Mouse (Mus musculus): ENCODE results near the gene Lcp1.

Gene Lcp1

DNA sequence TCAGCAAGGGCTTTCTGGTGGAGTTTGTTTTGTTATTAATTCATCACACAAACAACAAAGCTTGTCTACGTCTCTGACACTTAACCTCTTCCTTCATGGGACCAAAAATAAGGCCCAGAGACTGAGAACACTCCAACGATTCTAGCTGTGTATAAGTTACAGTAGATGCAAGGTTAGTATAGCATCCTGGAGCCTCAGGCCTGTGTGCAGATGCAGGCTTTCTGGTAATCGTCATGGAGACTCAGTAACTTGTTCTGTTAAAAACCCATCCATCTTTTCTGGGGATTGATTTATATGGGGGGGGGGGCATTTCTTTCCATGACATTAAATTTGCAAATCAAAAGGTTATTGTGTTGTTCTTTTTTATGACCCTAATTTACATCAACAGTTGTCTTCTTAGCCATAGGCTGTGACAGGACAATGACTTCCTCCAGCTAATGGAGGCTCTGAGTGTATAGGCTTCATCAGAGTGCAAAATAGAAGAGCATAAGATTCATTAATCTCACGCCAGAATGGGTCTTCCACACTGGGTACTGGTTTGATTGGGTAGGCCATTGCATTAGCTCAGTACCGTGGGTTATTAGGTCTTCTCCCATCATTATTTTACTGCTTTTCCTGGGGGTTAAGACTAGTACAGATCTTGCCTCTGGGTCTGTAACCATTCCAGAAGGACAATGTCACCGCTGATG lies 74.6 kb downstream of the Lcp1 start:
- DNase-seq (ENCODE audit: low read depth, low spot score) = no peak

DNA sequence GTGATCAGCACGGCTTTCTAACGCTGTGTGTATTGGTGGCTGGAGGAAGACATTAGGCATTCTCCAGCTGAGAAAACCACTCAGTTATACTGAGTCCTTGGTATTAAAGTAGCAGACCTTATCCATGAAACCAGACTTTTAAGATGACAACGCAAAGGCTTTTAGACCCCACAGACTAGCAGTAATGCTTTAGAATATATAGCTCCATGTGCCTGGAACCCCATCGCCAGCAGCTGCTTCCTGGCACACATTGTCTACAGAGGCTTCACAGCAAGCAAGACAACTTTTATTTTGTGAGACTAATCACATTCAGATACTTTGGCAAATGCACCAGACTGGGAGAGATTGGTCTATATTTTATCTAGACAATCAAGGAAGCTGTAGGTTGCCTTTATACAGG lies 75.4 kb downstream of the Lcp1 start:
- DNase-seq (ENCODE audit: low read depth, low spot score) = no peak

DNA sequence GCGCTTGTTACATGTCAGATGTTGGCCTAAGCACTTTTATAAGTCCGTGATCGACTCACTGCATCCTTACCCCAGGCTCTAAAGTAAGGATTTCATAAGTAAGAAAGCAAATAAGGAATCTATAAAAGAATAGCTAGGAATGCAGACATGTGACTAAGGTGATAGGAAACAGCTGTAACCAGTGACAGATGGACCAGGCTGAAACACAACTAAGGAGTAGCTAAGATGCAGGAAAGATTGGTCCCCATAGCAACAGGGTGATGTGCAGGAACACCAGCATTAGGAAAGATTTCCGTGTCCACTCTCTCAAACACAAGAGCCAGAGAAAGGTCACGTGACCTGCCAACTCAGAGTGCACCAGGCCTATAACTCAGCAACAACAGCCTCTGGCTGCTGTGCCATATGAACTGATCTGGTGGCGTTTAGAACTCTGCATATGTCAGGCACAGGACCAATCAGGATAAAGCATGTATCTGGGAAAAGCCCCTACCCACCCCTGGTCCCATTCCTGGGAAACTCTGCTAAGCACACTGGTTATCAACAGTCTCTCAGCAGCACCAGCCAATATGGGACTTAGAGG lies 77.8 kb downstream of the Lcp1 start:
- no peak for DNase-seq (ENCODE audit: low read depth, low spot score)

DNA sequence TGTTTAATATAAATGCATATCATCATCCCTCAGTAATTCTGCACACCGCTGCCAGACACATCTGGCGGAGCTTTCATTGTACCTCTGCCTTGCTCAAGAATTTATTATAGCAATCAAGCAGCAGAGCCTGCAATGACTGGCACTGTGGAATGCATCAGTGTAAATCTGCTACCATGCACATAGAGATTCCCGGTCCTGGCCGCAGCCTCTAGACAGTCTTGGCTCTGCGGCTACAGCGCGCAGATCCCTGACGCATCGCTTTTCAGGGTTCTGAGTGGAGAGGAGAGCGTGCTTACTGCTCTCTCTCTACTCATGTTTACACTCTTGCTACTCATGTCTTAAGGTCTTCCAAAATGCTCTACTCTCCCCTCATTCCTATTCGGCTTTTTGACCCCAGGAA lies 82.9 kb downstream of the Lcp1 start:
- DNase-seq (ENCODE audit: low read depth, low spot score) = no peak

DNA sequence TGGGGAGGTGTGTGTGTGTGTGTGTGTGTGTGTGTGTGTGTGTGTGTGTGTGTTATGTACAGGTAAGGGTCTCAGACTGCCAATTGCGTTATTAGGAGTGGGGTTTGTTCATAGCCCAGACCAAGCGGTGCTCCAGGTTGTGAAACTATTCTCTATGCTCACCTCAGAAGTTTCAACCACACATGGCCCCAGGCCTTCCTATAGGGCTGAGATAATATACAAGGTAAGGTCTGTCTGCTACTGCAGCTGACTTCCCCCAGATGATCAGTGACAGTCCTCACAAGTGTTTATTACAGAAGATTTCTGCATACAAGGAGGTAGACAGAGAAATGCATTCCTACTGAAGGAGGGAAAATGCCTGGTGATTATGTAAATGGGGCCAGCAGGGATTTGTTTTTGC lies 87.9 kb downstream of the Lcp1 start:
- DNase-seq (ENCODE audit: low read depth, low spot score) = no peak

DNA sequence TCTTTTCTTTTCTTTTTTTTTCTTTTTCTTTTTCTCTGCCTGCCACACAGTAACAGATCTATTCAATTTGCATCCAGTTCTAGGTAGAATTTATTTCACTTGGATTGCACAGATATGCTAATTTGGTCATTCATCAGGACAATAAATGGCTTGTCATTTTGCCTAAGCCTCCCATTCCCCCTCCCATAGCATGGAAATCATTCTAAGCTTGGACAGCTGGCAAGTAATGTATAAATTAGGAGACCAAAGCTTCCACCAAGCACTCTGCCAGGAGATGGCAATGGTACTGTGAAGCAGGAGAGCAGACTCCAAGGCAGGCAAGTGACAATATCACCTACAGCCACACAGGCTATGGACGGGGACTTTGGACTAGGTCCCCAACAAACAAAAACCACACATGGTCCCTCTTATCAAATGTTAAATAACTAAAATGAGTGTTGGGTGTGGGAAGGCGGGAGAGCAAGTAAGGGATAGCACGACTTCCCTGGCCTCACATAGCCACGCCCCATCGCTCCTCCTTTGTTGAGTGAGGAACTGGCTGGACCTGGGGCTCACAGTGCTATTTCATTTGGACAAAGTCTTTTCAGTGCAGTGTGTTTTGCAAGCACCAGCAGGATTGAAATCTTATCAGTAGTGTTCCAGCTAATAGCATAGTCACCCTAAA lies 88.5 kb downstream of the Lcp1 start:
- DNase-seq (ENCODE audit: low read depth, low spot score) = no peak

DNA sequence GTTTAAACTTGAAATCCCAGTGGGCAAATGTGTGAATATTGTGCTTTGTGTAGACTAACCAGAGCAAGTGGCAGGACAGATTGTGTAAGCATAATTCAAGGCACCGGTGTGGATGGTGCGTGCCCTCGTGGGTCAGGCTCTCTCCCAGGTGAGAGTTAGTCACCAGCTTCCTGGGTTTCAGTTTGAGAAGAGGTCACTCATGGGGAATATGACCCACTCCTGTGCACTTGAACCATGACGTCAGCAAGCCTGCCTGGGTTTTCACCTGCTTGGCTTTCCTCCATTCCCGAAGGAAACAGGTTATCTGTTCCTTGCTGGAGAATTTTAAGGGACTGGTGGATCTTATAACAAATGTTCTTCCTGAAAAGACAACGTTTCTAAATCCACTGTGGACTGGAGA lies 91.5 kb downstream of the Lcp1 start:
- DNase-seq (ENCODE audit: low read depth, low spot score) = no peak

DNA sequence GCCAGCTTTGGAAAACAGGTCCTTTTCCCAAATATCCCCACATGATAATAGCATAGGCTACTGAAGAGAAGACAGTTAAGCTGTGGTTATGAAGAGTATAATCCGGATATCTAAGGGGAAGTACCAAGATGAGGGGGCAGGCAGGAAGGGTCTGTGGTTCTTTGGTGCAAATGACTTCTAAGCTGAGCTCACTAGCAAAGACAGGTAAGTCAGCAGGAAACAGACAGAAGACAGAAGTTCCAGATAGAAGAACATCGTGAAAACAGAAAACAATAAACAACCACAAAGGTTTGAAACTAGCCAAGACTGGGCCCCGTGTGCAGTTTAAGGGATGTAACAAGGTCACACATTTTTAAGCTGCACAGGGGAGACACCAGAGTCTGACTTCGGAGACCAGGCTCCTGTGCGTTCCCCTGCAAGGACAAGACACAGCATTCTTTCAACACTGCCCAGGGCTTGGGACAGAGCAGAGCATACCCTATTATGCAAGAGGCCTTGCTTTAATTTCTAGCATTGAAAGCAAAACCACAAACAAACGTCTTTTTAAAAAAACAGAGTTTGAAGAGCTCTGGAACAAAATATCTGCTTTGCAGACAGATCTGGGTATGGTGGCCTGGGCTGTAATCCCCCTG lies 96.7 kb downstream of the Lcp1 start:
- no peak for DNase-seq (ENCODE audit: low read depth, low spot score)

DNA sequence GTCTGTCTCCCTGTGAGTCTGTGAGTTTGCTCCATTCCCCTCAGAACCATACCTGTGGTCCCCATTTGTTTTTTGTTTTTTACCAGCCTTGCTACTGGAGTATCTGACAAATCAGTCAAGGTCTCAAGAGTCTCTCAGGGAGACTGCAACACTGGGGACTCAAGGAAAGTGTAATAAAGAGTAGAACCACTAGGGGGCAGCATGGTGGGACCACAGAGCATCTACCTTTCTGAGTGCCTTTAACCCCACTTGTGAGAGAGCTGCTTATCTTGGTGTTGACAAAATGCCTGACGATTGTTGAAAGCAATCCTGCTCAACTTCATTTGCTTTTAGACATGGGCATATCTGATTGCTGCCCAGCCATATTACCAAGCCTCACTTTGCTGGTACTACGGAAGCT lies 98.9 kb downstream of the Lcp1 start:
- peak; percentile 20 for DNase-seq (ENCODE audit: low read depth, low spot score)

DNA sequence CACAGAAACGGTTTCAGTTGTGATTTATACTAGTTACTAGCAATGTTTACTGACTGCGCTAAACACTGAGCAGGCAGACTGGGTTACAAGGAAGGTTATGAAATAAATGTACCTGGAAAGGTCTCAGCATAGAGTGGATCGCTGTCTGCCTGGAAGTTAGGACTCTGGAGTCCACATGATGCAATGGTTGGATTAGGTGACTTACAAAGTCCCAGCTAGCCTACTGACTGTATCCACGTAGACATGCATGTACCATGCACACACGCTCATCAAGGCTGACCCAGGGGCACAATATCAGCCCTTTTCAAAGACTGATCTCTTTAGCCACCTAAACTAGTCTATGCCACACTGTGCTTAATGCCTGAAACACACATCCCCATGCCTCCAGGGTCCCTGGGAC lies 102.2 kb downstream of the Lcp1 start:
- no peak for DNase-seq (ENCODE audit: low read depth, low spot score)

DNA sequence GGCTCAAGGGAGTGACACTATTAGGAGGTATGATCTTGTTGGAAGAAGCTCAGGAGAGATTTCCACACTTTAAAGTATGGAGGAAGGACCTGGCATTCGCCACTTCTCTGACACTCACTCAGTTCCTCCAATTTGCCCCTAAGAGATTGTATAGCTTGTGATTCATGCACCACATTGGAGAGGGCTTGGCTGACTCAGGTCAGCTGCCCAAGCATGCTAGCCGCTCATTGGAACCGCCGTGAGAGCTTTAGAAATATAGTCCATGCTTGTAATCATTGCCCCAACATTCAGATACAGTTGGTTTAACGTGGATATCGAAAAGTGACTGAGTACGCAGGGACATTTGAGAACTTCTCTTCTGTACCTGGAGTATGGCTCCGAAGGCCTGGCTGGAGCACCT lies 104.7 kb downstream of the Lcp1 start:
- no peak for DNase-seq (ENCODE audit: low read depth, low spot score)

DNA sequence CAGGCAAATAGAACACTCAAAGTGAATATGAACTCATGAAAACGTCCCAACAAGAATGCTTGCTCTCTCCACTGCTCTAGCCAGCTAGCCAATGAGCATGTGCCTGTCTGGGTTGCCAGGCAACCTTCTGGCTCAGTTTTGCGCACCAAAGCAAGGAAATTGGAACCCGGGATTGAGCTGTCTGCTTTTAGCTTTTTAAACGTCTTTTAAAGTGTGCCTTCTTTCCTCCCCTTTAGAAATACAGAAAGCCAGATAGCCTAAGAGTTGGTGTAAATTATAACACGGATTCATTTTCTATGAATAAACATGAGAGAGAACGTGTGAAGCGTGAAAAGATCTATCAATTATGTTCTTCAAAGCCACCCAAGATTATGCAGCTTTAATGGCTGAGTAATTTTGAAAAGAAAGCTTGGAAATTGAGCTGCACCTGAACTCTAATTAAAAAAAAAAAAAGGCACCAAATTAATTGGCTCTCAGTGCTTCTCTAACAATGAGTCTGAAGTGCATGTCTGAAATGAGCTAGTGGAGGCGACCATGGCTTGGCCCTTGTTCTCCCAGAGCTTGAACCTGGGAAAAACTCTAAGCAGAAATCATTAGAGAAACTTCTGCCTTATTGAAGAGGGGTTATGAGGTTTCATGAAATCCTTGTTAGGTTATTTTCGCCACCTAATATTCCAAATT lies 105.2 kb downstream of the Lcp1 start:
- no peak for DNase-seq (ENCODE audit: low read depth, low spot score)

DNA sequence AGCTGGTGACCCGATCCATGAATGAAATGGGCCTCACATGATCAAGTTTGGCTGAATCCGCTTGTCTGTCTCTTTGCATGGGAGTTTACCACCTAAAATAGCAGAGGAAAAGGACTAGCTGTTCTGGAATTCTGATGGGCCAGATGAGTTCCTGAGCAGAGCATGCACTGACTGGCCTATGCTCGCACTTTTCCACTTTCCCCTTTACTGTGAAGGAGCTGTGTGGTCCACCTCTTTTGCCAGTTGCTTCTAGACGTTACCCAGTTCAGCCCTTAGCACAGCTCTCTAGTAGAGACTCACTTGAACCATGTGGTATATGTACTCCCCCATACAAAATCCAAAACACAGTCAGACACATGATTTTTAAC lies 105.7 kb downstream of the Lcp1 start:
- no peak for DNase-seq (ENCODE audit: low read depth, low spot score)

DNA sequence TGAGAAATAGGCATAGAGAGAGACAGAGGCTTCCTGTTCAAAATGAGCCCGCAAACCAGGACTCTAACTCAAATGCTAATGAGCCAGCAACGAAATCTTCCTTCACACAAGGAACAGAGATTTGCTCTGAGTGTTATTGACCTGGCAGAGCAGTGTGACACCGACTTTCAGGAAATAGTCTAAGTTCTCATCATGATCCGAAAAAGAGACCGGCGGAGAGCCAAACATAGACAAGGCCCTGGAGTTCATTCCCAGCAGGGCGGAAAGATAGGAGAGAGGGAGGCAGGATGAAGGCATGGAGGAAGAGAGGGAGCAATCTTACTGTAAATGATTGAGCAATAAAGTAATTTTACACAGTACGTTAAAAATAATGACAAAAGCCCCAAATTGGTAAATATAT lies 106.2 kb downstream of the Lcp1 start:
- no peak for DNase-seq (ENCODE audit: low read depth, low spot score)

DNA sequence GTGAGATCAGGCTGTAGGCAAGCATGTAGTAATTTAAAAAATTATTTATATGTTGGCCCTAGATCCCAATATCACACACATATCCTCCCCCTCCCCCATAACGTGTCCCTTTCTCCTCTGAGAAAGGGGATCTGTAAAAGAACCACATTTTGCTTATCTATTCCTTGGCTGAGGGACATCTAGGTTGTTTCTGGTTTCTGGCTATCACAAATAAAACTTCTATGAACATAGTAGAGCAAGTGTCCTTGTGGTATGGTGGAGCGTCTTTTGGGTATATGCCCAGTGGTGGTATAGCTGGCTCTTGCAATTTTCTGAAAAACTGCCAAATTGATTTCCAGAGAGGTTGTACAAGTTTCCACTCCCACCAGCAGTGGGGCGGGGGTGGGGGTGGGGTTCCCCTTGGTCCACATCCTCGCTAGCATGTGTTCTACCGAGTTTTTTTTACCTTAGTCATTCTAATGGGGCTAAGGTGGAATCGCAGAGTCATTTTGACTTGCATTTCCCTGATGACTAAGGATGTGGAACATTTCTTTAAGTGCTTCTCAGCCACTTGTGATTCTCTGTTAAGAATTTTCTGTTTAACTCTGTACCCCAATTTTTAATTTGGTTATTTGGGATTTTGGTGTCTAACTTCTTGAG lies 107.3 kb downstream of the Lcp1 start:
- no peak for DNase-seq (ENCODE audit: low read depth, low spot score)

DNA sequence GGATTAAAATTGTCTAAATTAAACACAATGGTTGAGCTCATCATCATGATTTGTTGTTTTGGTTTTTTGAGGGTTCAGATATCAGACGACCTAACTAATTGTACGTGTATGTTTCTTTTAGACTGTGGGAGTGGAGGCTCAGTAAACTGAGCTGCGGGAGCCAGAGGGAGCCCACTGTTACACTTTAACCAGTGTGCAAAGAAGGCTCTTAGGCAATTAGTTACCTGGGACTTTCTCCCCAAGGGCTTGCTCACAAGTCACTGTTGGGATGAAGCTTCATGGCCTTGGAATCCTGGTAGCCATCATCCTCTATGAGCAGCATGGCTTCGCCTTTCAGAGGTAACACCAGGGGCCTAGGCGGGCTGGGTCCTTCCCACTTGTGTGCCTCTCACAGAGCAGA lies 111.2 kb downstream of the Lcp1 start, which contains the start of gene Cpb2:
Gene Cpb2 (plus strand): TSS at position 201 of the 400 bp plus-strand sequence.
- no peak for DNase-seq (ENCODE audit: low read depth, low spot score)

DNA sequence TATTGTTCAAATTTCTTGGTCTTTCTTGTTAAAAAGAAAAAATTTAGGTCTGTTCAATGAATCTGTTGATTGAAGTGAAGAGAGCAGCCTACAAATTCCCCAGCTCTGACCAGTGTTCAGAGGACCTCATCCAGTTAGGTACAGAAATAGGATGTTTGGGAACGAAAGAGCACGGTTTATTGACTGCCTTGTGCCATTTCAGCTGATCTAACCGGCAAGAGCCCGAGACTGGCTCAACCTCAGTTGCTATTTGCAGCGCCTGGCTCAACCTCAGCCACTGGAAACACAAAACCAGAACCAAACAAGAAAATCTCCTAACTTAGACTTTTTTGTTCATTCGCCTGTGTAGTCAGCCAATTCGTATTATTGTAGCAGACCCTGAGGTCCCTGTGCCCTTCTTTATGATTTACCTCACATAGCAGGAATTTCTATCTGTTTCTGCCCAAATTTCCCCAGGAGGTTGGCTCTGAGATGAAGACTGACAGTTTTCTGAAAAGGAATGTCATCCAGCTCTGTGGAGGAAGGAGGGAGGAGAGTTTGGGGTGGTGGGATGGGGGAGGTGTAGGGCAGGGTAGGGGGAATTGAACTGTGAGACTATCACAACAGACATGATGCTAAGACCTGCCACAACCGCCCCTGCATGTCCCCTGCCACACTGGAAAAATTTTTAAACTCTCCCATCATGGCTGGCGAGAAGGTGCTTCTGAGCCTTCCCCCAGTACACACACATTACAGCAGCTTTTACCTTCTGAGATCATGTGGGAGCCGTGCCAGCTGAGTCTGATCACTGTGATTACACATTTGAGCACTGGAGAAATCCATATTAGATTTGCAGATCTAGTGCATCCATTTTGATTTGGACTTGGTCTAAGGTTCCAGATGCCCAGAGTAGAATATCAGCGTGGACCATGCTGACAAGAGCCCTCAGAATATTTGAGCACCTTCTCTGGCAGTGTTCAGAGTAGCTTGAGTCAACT lies 115.4 kb downstream of the Lcp1 start:
- no peak for DNase-seq (ENCODE audit: low read depth, low spot score)

DNA sequence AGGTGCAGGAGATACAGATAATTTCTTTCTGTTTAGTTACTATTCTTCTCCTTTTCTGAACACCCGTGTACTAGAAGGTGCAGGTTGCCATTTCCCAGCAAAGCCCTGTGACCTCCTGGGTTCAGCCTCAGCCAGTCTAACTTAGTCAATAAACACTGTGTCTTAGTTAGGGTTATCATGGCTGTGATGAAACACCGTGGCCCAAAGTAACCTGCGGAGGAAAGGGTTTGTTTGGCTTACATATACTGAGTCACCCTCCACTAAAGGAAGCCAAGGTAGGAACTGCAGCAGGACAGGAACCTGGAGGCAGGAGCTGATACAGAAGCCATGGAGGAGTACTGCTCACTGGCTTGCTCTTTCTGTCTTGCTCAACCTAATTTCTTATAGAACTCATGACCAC lies 119.5 kb downstream of the Lcp1 start:
- no peak for DNase-seq (ENCODE audit: low read depth, low spot score)

DNA sequence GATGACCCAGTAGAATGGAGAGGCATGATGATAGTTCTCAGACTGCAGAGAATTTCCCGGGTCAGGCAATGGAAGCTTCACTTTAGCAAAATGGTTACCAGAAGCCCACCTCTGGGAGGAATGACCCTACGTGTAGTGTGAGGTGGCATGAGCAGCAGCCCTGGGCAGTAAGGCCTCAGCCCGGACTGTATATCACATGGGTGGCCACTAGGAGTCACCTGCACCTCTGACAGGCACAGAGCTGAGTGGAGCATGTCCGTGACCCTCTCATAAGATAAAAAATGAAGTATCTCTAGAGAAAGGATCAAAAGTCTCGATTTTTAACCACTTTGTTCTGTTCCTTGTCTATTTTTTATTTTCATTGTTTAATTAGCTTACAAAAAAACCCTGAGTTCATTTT lies 125.6 kb downstream of the Lcp1 start:
- DNase-seq (ENCODE audit: low read depth, low spot score) = no peak

DNA sequence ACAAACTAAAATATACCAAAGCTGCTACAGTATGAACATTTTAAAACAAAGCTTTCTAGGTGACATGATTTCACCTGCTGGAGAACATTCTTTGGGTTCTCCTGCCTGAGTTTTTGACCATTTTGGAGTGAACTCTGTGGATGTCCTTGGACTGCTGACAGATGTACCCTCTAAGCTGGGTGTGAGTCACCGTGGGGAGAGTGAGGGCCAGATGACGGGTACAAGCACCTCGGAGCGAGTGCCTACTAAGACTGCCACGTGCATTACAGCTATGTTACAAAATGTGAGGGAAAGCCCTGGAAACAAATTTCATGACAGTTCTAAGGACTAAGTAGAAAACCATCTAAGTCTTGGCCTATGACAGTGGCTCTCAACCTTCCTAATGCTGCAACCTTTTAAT lies 138.6 kb downstream of the Lcp1 start:
- no peak for DNase-seq (ENCODE audit: low read depth, low spot score)

DNA sequence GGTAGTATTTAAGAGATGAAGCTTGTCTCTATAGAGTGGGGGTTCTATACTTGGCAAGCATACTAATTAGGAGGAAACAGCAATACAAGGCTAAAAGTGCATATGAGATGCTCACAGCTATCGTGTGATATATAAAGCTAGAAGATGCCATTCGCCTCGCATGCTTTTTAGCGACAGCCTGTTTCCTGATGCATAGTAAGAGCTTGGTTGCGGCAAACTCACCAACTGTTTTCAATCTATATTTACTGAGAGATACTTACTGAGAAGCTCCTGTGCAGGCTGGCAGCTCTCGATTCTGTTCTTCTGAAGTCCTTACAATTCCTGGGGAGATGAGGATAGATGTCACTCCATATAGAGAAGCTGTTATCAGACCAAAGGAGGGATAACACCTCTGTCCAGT lies 148.8 kb downstream of the Lcp1 start:
- no peak for DNase-seq (ENCODE audit: low read depth, low spot score)

Measured in retina, postnatal 7 days (tissue).